In the genomic region with DNA sequence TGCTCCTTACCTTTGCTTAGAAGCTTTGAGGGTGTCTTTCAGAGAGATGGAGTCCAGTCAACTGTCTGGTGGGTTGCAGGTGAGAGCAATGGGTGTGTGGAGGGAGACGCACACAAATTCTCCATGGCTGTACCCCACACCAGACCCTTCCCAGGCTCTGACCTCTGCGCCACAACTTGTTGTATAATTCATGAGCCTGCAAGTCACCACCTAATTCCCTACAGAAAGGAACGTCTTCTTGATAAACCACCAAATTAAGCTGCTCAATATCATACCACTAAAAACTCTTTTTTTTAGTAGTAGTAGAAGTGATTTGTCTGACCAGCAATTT, we compare ENCODE assay signal across 18 mouse cellular contexts.
DNase-seq lines count a peak whose midpoint lies in the region; ATAC-seq lines count a peak whose summit lies in the region.
"Had no signal": no experiment of that assay in that cellular context is flagged by ENCODE, and none has a peak within 500 bp of the region (broad histone marks: within the 10 kb centered on the region; RNA-seq: fewer than 3 reads in every experiment).

No protein-coding gene starts in this region.

- H3K4me2 ChIP-seq in neural tube, embryonic 11.5 days (ENCODE audit: low read depth): no peak overlapping the region
- peak overlapping the region; percentile 35 for H3K4me2 ChIP-seq in hindbrain, embryonic 12.5 days (replicated peaks)
- peak overlapping the region; percentile 40 for H3K4me2 ChIP-seq in midbrain, embryonic 14.5 days (ENCODE audit: low read length)
- no peak overlapping the region for H3K4me2 ChIP-seq in liver, embryonic 11.5 days
- H3K4me2 ChIP-seq: embryonic facial prominence, embryonic 12.5 days; heart, embryonic 12.5 days; liver, embryonic 12.5 days had no signal

- H3K27ac ChIP-seq in neural tube, embryonic 11.5 days (ENCODE audit: low read depth, low read length): peak overlapping the region; percentile 68
- peak overlapping the region; percentile 91 for H3K27ac ChIP-seq in hindbrain, embryonic 12.5 days
- peak overlapping the region; percentile 82 for H3K27ac ChIP-seq in midbrain, embryonic 14.5 days (replicated peaks; ENCODE audit: low read depth, low read length)
- no peak overlapping the region for H3K27ac ChIP-seq in liver, embryonic 11.5 days (ENCODE audit: low read depth, low read length)
- H3K27ac ChIP-seq: embryonic facial prominence, embryonic 12.5 days; liver, embryonic 12.5 days had no signal

- H3K4me1 ChIP-seq in neural tube, embryonic 11.5 days (ENCODE audit: control insufficient read depth, insufficient read depth, low read length): peaks cover 12% of the 10 kb centered on the region
- peaks cover 49% of the 10 kb centered on the region for H3K4me1 ChIP-seq in hindbrain, embryonic 12.5 days
- peaks cover 64% of the 10 kb centered on the region for H3K4me1 ChIP-seq in midbrain, embryonic 14.5 days (ENCODE audit: control insufficient read depth, insufficient read depth, low read length)
- H3K4me1 ChIP-seq in liver, embryonic 11.5 days (replicated peaks; ENCODE audit: control insufficient read depth, insufficient read depth, low read length): no peaks in the 10 kb centered on the region
- H3K4me1 ChIP-seq: liver, embryonic 12.5 days; megakaryocyte, embryonic 14.5 days had no signal

- no peak for DNase-seq in neural tube, embryonic 11.5 days (ENCODE audit: low spot score)
- DNase-seq in neural tube, embryonic 10.5 days (ENCODE audit: extremely low spot score, low spot score): no peak
- DNase-seq in midbrain, embryonic 14.5 days: no peak
- DNase-seq in lung, postnatal 25 days (ENCODE audit: low spot score): no peak
- DNase-seq in testis, postnatal 10 days (ENCODE audit: low spot score): no peak
- DNase-seq in layer of hippocampus, adult 9-11 months: no peak
- no peak for DNase-seq in liver, embryonic 11.5 days (ENCODE audit: low spot score)
- DNase-seq: cerebellum, postnatal 25 days; gastrocnemius, postnatal 25 days; kidney, adult 9 months; spleen, adult 18-20 months; thymus, postnatal 25 days had no signal

- ATAC-seq in neural tube, embryonic 11.5 days (ENCODE audit: insufficient read depth, low FRiP score, low TSS enrichment): no peak
- ATAC-seq in hindbrain, embryonic 12.5 days (ENCODE audit: low FRiP score): peak; percentile 39
- peak; percentile 41; the same call in 1 of the 2 replicates for ATAC-seq in midbrain, embryonic 14.5 days (ENCODE audit: low FRiP score, low TSS enrichment)
- no peak for ATAC-seq in liver, embryonic 11.5 days (replicated peaks; ENCODE audit: low FRiP score)
- ATAC-seq: activated CD4-positive, CD25-positive, alpha-beta regulatory T cell, adult 4 months; liver, embryonic 12.5 days had no signal

- H3K36me3 ChIP-seq in neural tube, embryonic 11.5 days (ENCODE audit: control insufficient read depth, insufficient read depth, low read length): no peaks in the 10 kb centered on the region
- no peaks in the 10 kb centered on the region for H3K36me3 ChIP-seq in hindbrain, embryonic 12.5 days
- H3K36me3 ChIP-seq in midbrain, embryonic 14.5 days (ENCODE audit: control insufficient read depth, insufficient read depth, low read length): no peaks in the 10 kb centered on the region
- H3K36me3 ChIP-seq in liver, embryonic 11.5 days (ENCODE audit: control insufficient read depth, insufficient read depth, low read length): no peaks in the 10 kb centered on the region
- H3K36me3 ChIP-seq: embryonic facial prominence, embryonic 12.5 days; heart, embryonic 12.5 days; liver, embryonic 12.5 days had no signal

- no peak overlapping the region for H3K9ac ChIP-seq in neural tube, embryonic 11.5 days (ENCODE audit: low read length)
- 0 out of 2 replicates have a peak overlapping the region, but pooled peaks have one; percentile 19 for H3K9ac ChIP-seq in hindbrain, embryonic 12.5 days
- H3K9ac ChIP-seq in midbrain, embryonic 14.5 days (replicated peaks; ENCODE audit: low read length): no peak overlapping the region
- no peak overlapping the region for H3K9ac ChIP-seq in liver, embryonic 11.5 days (ENCODE audit: low read depth, low read length)
- H3K9ac ChIP-seq: embryonic facial prominence, embryonic 12.5 days; heart, embryonic 12.5 days; liver, embryonic 12.5 days had no signal

- H3K4me3 ChIP-seq in neural tube, embryonic 11.5 days (ENCODE audit: low read depth, low read length): no peak overlapping the region
- H3K4me3 ChIP-seq in hindbrain, embryonic 12.5 days: no peak overlapping the region
- H3K4me3 ChIP-seq in midbrain, embryonic 14.5 days (replicated peaks; ENCODE audit: low read depth, low read length): no peak overlapping the region
- no peak overlapping the region for H3K4me3 ChIP-seq in liver, embryonic 11.5 days (ENCODE audit: low read depth, low read length)
- H3K4me3 ChIP-seq: embryonic facial prominence, embryonic 12.5 days; heart, embryonic 12.5 days; liver, embryonic 12.5 days; megakaryocyte, embryonic 14.5 days had no signal

- 51% methylated on average over 3 of the region's 3 CpGs for WGBS in neural tube, embryonic 11.5 days
- 34% methylated on average over 3 of the region's 3 CpGs for WGBS in hindbrain, embryonic 12.5 days
- WGBS in midbrain, embryonic 14.5 days: 4% methylated on average over 3 of the region's 3 CpGs
- WGBS in liver, embryonic 11.5 days: 76% methylated on average over 3 of the region's 3 CpGs

- H3K27me3 ChIP-seq in neural tube, embryonic 11.5 days (ENCODE audit: control insufficient read depth, insufficient read depth, low read length): no peaks in the 10 kb centered on the region
- no peaks in the 10 kb centered on the region for H3K27me3 ChIP-seq in hindbrain, embryonic 12.5 days
- no peaks in the 10 kb centered on the region for H3K27me3 ChIP-seq in midbrain, embryonic 14.5 days (ENCODE audit: control insufficient read depth, insufficient read depth, low read length)
- H3K27me3 ChIP-seq in liver, embryonic 11.5 days (replicated peaks; ENCODE audit: control insufficient read depth, insufficient read depth, low read length): no peaks in the 10 kb centered on the region
- H3K27me3 ChIP-seq: embryonic facial prominence, embryonic 12.5 days; liver, embryonic 12.5 days; megakaryocyte, embryonic 14.5 days had no signal

- H3K9me3 ChIP-seq in neural tube, embryonic 11.5 days (ENCODE audit: control insufficient read depth, low read length): no peaks in the 10 kb centered on the region
- H3K9me3 ChIP-seq in hindbrain, embryonic 12.5 days (replicated peaks): no peaks in the 10 kb centered on the region
- no peaks in the 10 kb centered on the region for H3K9me3 ChIP-seq in midbrain, embryonic 14.5 days (ENCODE audit: control insufficient read depth, low read length)
- no peaks in the 10 kb centered on the region for H3K9me3 ChIP-seq in liver, embryonic 11.5 days (ENCODE audit: control insufficient read depth, low read length)
- H3K9me3 ChIP-seq: embryonic facial prominence, embryonic 12.5 days; heart, embryonic 12.5 days; liver, embryonic 12.5 days had no signal

Comparison
In these comparisons a context has a peak if more than half of its experiments do, and no peak if none do; other contexts are left out.
1. ATAC-seq: peak in hindbrain, embryonic 12.5 days (single experiment) and midbrain, embryonic 14.5 days (single experiment); none in neural tube, embryonic 11.5 days (single experiment) and liver, embryonic 11.5 days (single experiment).
2. H3K4me2 ChIP-seq: peak in hindbrain, embryonic 12.5 days (single experiment) and midbrain, embryonic 14.5 days (single experiment); none in neural tube, embryonic 11.5 days (single experiment) and liver, embryonic 11.5 days (single experiment).